Mouse (Mus musculus) heart, embryonic 11.5 days (tissue): ENCODE measurements around the gene Sfxn3. TPM values are rescaled to one million over a fixed set of nuclear protein-coding genes. Genes with fewer than 3 reads are reported as not detected.

Experiments used
- ATAC-seq: fragments of 200-750 bp; cut with Nextera tagmentation; replicated peaks from 2 replicates; pipeline ENCODE4 v1.8.0; 2017; ENCODE audit warnings: moderate library complexity; ENCODE audit not compliant: insufficient number of reproducible peaks, low FRiP score, low TSS enrichment
- H3K27ac ChIP-seq: fragments of 300-500 bp; sonication (generic); 2 replicates; pipeline ENCODE4 v1.5.1; 2014; ENCODE audit warnings: mild to moderate bottlenecking, low read depth, low read length
- H3K27me3 ChIP-seq: fragments of 300-500 bp; sonication (generic); 2 replicates; pipeline ENCODE4 v1.6.1; 2014; ENCODE audit warnings: mild to moderate bottlenecking, low read length, mixed read lengths; ENCODE audit not compliant: control insufficient read depth, insufficient read depth
- H3K36me3 ChIP-seq: fragments of 300-500 bp; sonication (generic); 2 replicates; pipeline ENCODE4 v1.6.1; 2014; ENCODE audit warnings: mild to moderate bottlenecking, low read length, moderate library complexity, mixed read lengths; ENCODE audit not compliant: control insufficient read depth, insufficient read depth
- H3K4me1 ChIP-seq: fragments of 300-500 bp; sonication (generic); 2 replicates; pipeline ENCODE4 v1.6.1; 2014; ENCODE audit warnings: low read length; ENCODE audit not compliant: control insufficient read depth, insufficient read depth
- H3K4me2 ChIP-seq: fragments of 300-500 bp; sonication (generic); 2 replicates; pipeline ENCODE4 v1.6.1; 2014; ENCODE audit warnings: mild to moderate bottlenecking, moderate library complexity
- H3K4me3 ChIP-seq: fragments of 300-500 bp; sonication (generic); 2 replicates; pipeline ENCODE4 v1.5.1; 2014; ENCODE audit warnings: low read depth, low read length
- H3K9ac ChIP-seq: fragments of 300-500 bp; sonication (generic); 2 replicates; pipeline ENCODE4 v1.6.1; 2014; ENCODE audit warnings: mild to moderate bottlenecking, low read depth, low read length, moderate library complexity
- H3K9me3 ChIP-seq: fragments of 300-500 bp; sonication (generic); replicated peaks from 2 replicates; pipeline ENCODE4 v1.6.1; 2016; ENCODE audit warnings: low read length; ENCODE audit not compliant: control insufficient read depth
- WGBS: fragments of 180-500 bp; shearing (Covaris S2); extraction: QIAGEN DNeasy Blood & Tissue Kit; methylation state at CpG from one replicate; pipeline ENCODE4 v1.1.7; 2014; ENCODE audit not compliant: insufficient replicate concordance; 5-methylcytosine and 5-hydroxymethylcytosine counted together
- polyA plus RNA-seq: library from polyadenylated mRNA; unstranded; fragments of >200 nt; fragmentation: Nextera tagmentation; extraction: Ambion mirVana; gene quantifications from 2 replicates; pipeline ENCODE4 v1.2.1, GENCODE M21; 2014

The Sfxn3 gene
- polyA plus RNA-seq, 1 experiment from 2014 or later, result 16.0 TPM

DNA sequence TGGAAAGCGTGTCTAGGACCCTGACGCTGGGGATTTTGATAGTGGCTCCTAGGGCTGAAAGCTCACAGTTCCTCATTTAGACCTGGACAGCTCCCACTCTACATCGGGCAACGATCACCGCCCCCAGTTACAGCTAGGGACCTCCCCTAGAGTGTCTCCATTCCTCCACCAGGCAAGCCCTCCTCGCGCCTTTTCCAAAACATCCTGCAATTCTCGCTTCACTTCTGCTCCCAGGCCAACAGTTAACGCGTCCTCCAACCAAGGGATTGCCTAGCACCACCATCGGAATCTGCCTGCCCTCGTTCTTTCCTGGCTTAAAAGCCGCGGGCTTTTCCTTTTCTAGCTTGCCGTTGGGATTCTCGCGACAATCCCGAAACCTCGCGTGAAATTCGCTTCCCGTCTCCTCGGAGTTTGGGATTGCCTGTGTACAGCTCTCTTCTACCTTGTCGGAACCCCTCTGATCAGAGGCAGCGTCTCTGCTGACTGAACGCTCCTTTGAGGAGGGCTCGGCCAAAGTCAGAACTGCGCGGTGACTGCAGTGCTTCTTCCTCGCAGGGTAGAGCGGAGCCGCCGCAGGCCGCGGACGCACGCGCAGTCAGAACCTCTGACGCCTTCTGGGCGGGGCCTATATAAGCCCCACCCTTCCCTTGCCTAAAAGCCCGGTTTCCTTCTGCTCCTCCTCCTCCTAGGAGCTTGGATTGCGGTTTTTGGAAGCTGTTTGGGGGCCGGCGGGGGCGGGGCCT, 27.4 kb downstream of the Sfxn3 start, which contains the start of gene Kazald1:
Gene Kazald1, plus strand, starts transcription at position 662 of the 743 bp plus-strand sequence.
- ATAC-seq, result peak; percentile 69; the same call in 1 of the 2 replicates
- H3K9ac ChIP-seq, result peak within 1 kb of the TSS; percentile 90
- peak within 1 kb of the TSS; percentile 94 for H3K27ac ChIP-seq
- peaks cover 45% of the 10 kb centered on the region for H3K27me3 ChIP-seq
- peak within 1 kb of the TSS; percentile 84 for H3K4me2 ChIP-seq
- no peaks in the 10 kb centered on the region for H3K36me3 ChIP-seq
- peaks cover 31% of the 10 kb centered on the region for H3K4me1 ChIP-seq
- peak within 1 kb of the TSS; percentile 69 for H3K4me3 ChIP-seq
- no peaks in the 10 kb centered on the region for H3K9me3 ChIP-seq
- WGBS, result under 1% methylated on average over 45 of the region's 45 CpGs

GRCm38 (mm10) chr19:45075323-45076035, 28.2 kb downstream of the Sfxn3 start:
- Histone ChIP-seq H3K4me3 (peak overlapping the region; percentile 69), H3K9me3 (no peaks in the 10 kb centered on the region), H3K4me1 (peaks cover 37% of the 10 kb centered on the region), H3K9ac (peak overlapping the region; percentile 90), H3K4me2 (peak overlapping the region; percentile 84), H3K27me3 (peaks cover 51% of the 10 kb centered on the region), H3K36me3 (no peaks in the 10 kb centered on the region), H3K27ac (peak overlapping the region; percentile 94)
- 1% methylated on average over 32 of the region's 32 CpGs for WGBS
- peak; percentile 18; the same call in 1 of the 2 replicates for ATAC-seq

DNA sequence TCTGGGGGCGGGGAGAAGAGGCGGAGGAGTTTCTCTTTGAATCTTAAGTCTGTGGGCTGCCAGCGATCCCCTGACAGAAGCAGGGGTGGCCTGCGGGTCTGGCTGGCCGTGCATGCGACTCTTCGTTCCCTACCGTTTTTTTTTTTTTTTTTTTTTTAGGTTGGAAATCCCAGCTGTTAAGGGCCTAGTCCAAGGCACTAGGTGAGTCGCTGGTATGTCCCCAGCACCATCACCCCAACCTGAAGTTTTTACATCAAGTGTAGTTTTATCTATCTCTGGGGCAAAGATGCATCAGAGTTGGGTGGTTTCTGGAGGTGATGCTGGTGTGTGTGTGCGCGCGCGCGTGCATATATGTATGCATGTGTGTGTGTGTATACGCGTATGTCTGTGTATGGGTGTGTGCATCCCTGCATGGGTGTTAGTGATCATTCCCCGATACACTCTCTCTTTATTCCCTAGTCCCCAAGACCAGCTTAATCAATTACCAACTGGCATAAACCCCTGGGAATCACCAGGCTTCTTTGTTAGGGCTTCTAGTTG, 28.8 kb downstream of the Sfxn3 start:
- Histone ChIP-seq H3K4me1 (peaks cover 41% of the 10 kb centered on the region), H3K9ac (peak overlapping the region; percentile 90; the same call in 1 of the 2 replicates), H3K4me2 (peak overlapping the region; percentile 84), H3K27me3 (peaks cover 54% of the 10 kb centered on the region), H3K9me3 (no peaks in the 10 kb centered on the region), H3K4me3 (peak overlapping the region; percentile 69), H3K27ac (no peak overlapping the region), H3K36me3 (no peaks in the 10 kb centered on the region)
- 8% methylated on average over 17 of the region's 17 CpGs for WGBS
- no peak for ATAC-seq

GRCm38 (mm10) chr19:45076586-45077510, 29.5 kb downstream of the Sfxn3 start:
- H3K9ac ChIP-seq, result no peak overlapping the region
- H3K36me3 ChIP-seq, result no peaks in the 10 kb centered on the region
- peak overlapping the region; percentile 69 for H3K4me3 ChIP-seq
- peaks cover 41% of the 10 kb centered on the region for H3K4me1 ChIP-seq
- H3K4me2 ChIP-seq, result peak overlapping the region; percentile 84
- ATAC-seq, result no peak
- under 1% methylated on average over 62 of the region's 62 CpGs for WGBS
- H3K27me3 ChIP-seq, result peaks cover 52% of the 10 kb centered on the region
- no peaks in the 10 kb centered on the region for H3K9me3 ChIP-seq
- no peak overlapping the region for H3K27ac ChIP-seq

GRCm38 (mm10) chr19:45077742-45078645, 30.7 kb downstream of the Sfxn3 start:
- Histone ChIP-seq H3K4me1 (peaks cover 41% of the 10 kb centered on the region), H3K9ac (no peak overlapping the region), H3K27ac (no peak overlapping the region), H3K4me3 (no peak overlapping the region), H3K36me3 (no peaks in the 10 kb centered on the region), H3K27me3 (peaks cover 52% of the 10 kb centered on the region), H3K9me3 (no peaks in the 10 kb centered on the region), H3K4me2 (no peak overlapping the region)
- WGBS, result 8% methylated on average over 20 of the region's 20 CpGs
- ATAC-seq, result no peak

DNA sequence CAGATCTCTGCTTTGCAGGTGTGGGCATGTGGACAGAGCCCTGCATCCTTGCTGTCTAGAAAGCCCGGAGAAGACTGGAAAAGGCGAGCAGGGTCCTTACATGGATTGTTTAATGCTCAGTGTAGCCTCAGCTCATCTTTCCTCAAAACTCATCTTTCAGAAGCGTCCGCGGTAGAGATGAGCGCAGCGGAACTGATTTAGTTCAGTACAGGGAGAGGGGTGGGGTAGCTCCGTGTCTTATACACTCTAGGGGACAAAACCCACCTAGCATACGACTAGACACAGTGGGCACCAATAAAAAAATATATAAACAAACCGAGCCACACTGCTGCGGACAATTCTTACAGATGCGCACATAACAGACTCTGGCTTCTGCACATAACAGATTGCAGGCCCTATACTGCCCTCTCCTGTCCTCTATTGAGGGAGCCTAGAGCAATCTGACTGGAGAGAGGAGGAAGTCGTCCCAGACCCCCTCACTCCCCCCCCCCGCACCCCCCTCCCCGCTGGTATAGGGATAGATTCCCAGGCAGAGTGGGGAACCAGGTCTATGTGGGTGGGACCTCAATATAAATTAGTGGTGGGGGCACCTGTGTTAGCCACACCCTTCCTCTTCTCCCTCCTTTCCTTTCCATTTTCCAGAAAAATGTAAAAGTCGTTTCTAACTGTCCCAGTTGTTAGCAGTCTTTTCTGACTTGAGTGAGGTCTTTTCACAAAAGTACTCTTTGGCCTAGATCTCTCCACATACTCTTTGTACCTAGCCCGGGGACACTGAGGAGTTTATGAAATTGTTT, 31.9 kb downstream of the Sfxn3 start:
- H3K4me1 ChIP-seq, result peaks cover 46% of the 10 kb centered on the region
- H3K27ac ChIP-seq, result no peak overlapping the region
- H3K36me3 ChIP-seq, result no peaks in the 10 kb centered on the region
- peaks cover 52% of the 10 kb centered on the region for H3K27me3 ChIP-seq
- WGBS, result 7% methylated on average over 17 of the region's 17 CpGs
- peak overlapping the region; percentile 69 for H3K4me2 ChIP-seq
- H3K9me3 ChIP-seq, result no peaks in the 10 kb centered on the region
- peak overlapping the region; percentile 43 for H3K4me3 ChIP-seq
- no peak overlapping the region; the same call in 1 of the 2 replicates for H3K9ac ChIP-seq
- no peak for ATAC-seq
